Mouse (Mus musculus) myocyte (in vitro differentiated cells): ENCODE measurements around the gene Senp2. TPM values are rescaled to one million over a fixed set of nuclear protein-coding genes. Genes with fewer than 3 reads are reported as not detected.
A peak's percentile ranks its signal among the peaks of the same experiment; 100 is the strongest.

Experiments used
- H3K27me3 ChIP-seq: one replicate; pipeline ENCODE4 v1.6.1; 2011; ENCODE audit not compliant: control insufficient read depth, insufficient read depth, insufficient read length
- H3K36me3 ChIP-seq: one replicate; pipeline ENCODE4 v1.6.1; 2011; ENCODE audit not compliant: control insufficient read depth, insufficient read depth
- H3K4me2 ChIP-seq: one replicate; pipeline ENCODE4 v1.6.1; 2011; ENCODE audit warnings: low read depth, control low read depth
- H3K4me3 ChIP-seq: one replicate; pipeline ENCODE4 v1.5.1; 2011; ENCODE audit warnings: mild to moderate bottlenecking, control low read depth, moderate library complexity
- H3K79me2 ChIP-seq: one replicate; pipeline ENCODE4 v1.6.1; 2011; ENCODE audit not compliant: control insufficient read depth, insufficient read depth
- H3ac ChIP-seq: one replicate; pipeline ENCODE4 v1.6.1; 2011; ENCODE audit not compliant: control insufficient read depth, insufficient read length
- CEBPB ChIP-seq: IDR thresholded peaks from 2 replicates; pipeline ENCODE4 v1.6.1; 2011; ENCODE audit warnings: mild to moderate bottlenecking, moderate library complexity; ENCODE audit not compliant: poor library complexity, insufficient read depth, severe bottlenecking
- E2F4 ChIP-seq: IDR thresholded peaks from one replicate; pipeline ENCODE4 v1.6.1; 2011; ENCODE audit warnings: mild to moderate bottlenecking, control low read depth, moderate library complexity; ENCODE audit not compliant: insufficient read depth
- MAX ChIP-seq: IDR thresholded peaks from one replicate; pipeline ENCODE4 v1.6.1; 2011; ENCODE audit warnings: low read depth, mild to moderate bottlenecking, control low read depth
- MYOD1 ChIP-seq, 3 experiments: IDR thresholded peaks; one replicate each; pipeline ENCODE4 v1.6.1; 2011; ENCODE audit warnings: control low read depth in 2 of 3, low read depth in 2 of 3, mild to moderate bottlenecking in 2 of 3, moderate library complexity in 1 of 3; ENCODE audit not compliant: insufficient read length in 2 of 3, control insufficient read depth in 1 of 3
- MYOG ChIP-seq, 3 experiments: IDR thresholded peaks; one replicate each; pipeline ENCODE4 v1.6.1; 2011; ENCODE audit warnings: control low read depth in 2 of 3, low read depth in 2 of 3, mild to moderate bottlenecking in 2 of 3; ENCODE audit not compliant: insufficient read length in 2 of 3, control insufficient read depth in 1 of 3, insufficient read depth in 1 of 3
- POLR2A ChIP-seq: IDR thresholded peaks from one replicate; pipeline ENCODE4 v1.6.1; 2011; ENCODE audit warnings: low read depth, mild to moderate bottlenecking, control low read depth, moderate library complexity; ENCODE audit not compliant: insufficient read length
- POLR2AphosphoS2 ChIP-seq: IDR thresholded peaks from one replicate; pipeline ENCODE4 v1.6.1; 2011; ENCODE audit warnings: low read depth, control low read depth; ENCODE audit not compliant: insufficient read length
- REST ChIP-seq: IDR thresholded peaks from one replicate; pipeline ENCODE4 v1.6.1; 2011; ENCODE audit warnings: mild to moderate bottlenecking, control low read depth, moderate library complexity; ENCODE audit not compliant: insufficient read depth, insufficient read length
- SRF ChIP-seq: IDR thresholded peaks from one replicate; pipeline ENCODE4 v1.6.1; 2011; ENCODE audit warnings: low read depth; ENCODE audit not compliant: control insufficient read depth, insufficient read length
- TCF12 ChIP-seq: IDR thresholded peaks from one replicate; pipeline ENCODE4 v1.6.1; 2011; ENCODE audit warnings: mild to moderate bottlenecking, control low read depth; ENCODE audit not compliant: poor library complexity, insufficient read depth, severe bottlenecking
- TCF3 ChIP-seq: IDR thresholded peaks from one replicate; pipeline ENCODE4 v1.6.1; 2011; ENCODE audit warnings: low read depth, control low read depth; ENCODE audit not compliant: insufficient read length
- USF1 ChIP-seq: IDR thresholded peaks from one replicate; pipeline ENCODE4 v1.6.1; 2011; ENCODE audit warnings: low read depth, mild to moderate bottlenecking, control low read depth, moderate library complexity
- polyA plus RNA-seq: library from polyadenylated mRNA; unstranded; fragments of >200 nt; fragmentation: generic; extraction: Trizol; gene quantifications from one replicate; pipeline ENCODE4 v1.2.1, GENCODE M21; 2012; ENCODE audit warnings: missing spikeins

The Senp2 gene
- polyA plus RNA-seq, result 12.0 TPM

- H3K4me3 ChIP-seq, result peak within 1 kb of the TSS; percentile 44
- H3K4me2 ChIP-seq, result peak within 1 kb of the TSS; percentile 99
- H3K36me3 ChIP-seq, result no peaks in the 10 kb centered on the region
- H3ac ChIP-seq, result peak within 1 kb of the TSS; percentile 37
- H3K27me3 ChIP-seq, result no peaks in the 10 kb centered on the region
- TF ChIP-seq CEBPB (no peak), MYOG (IDR thresholded peaks at IDR 0.05; ENCODE audit: control insufficient read depth in 1 of 3, insufficient read depth in 1 of 3, insufficient read length in 2 of 3, low read depth in 2 of 3) (no peak), POLR2AphosphoS2 (peak; percentile 51), MAX (peak; percentile 89), USF1 (peak; percentile 37), TCF3 (no peak), SRF (peak; percentile 12), MYOD1 (IDR thresholded peaks at IDR 0.05; ENCODE audit: control insufficient read depth in 1 of 3, insufficient read length in 2 of 3, low read depth in 2 of 3) (no peak), E2F4 (peak; percentile 7), POLR2A (peak; percentile 65), TCF12 (no peak)
- H3K79me2 ChIP-seq, result peaks cover 35% of the 10 kb centered on the region
These were observed at the start of gene Senp2 for GRCm38 (mm10) chr16:22009099-22009584. Gene Senp2, plus strand, starts transcription at chr16:22009484.

GRCm38 (mm10) chr16:21965576-21965975 is 43.7 kb upstream of the Senp2 start:
- Histone ChIP-seq H3K4me3 (no peak overlapping the region), H3ac (no peak overlapping the region), H3K4me2 (peak overlapping the region; percentile 15), H3K27me3 (peaks cover 8% of the 10 kb centered on the region), H3K36me3 (no peaks in the 10 kb centered on the region), H3K79me2 (no peaks in the 10 kb centered on the region)
- no peak for TF ChIP-seq SRF
- no peak for TF ChIP-seq TCF3
- TF ChIP-seq MAX, result no peak
- no peak for TF ChIP-seq USF1
- TF ChIP-seq REST, result no peak
- no peak for TF ChIP-seq TCF12
- no peak for TF ChIP-seq E2F4
- no peak for TF ChIP-seq MYOG (IDR thresholded peaks at IDR 0.05; ENCODE audit: control insufficient read depth in 1 of 3, insufficient read depth in 1 of 3, insufficient read length in 2 of 3, low read depth in 2 of 3)

- no peak overlapping the region for H3ac ChIP-seq
- no peak overlapping the region for H3K4me3 ChIP-seq
- H3K79me2 ChIP-seq, result no peaks in the 10 kb centered on the region
- H3K4me2 ChIP-seq, result no peak overlapping the region
- no peaks in the 10 kb centered on the region for H3K36me3 ChIP-seq
- no peak for TF ChIP-seq TCF12
- TF ChIP-seq REST, result no peak
- TF ChIP-seq USF1, result no peak
- TF ChIP-seq POLR2A, result no peak
- no peak for TF ChIP-seq SRF
- TF ChIP-seq CEBPB, result no peak
- TF ChIP-seq MAX, result no peak
- TF ChIP-seq TCF3, result no peak
- no peak for TF ChIP-seq POLR2AphosphoS2
- TF ChIP-seq E2F4, result no peak
- no peak for TF ChIP-seq MYOG (IDR thresholded peaks at IDR 0.05; ENCODE audit: control insufficient read depth in 1 of 3, insufficient read depth in 1 of 3, insufficient read length in 2 of 3, low read depth in 2 of 3)
- no peak for TF ChIP-seq MYOD1 (IDR thresholded peaks at IDR 0.05; ENCODE audit: control insufficient read depth in 1 of 3, insufficient read length in 2 of 3, low read depth in 2 of 3)
- no peaks in the 10 kb centered on the region for H3K27me3 ChIP-seq
These were observed 39.4 kb upstream of the Senp2 start for GRCm38 (mm10) chr16:21969874-21970273.

- H3K79me2 ChIP-seq, result no peaks in the 10 kb centered on the region
- H3ac ChIP-seq, result no peak overlapping the region
- no peaks in the 10 kb centered on the region for H3K36me3 ChIP-seq
- no peak for TF ChIP-seq POLR2AphosphoS2
- TF ChIP-seq MYOG (IDR thresholded peaks at IDR 0.05; ENCODE audit: control insufficient read depth in 1 of 3, insufficient read depth in 1 of 3, insufficient read length in 2 of 3, low read depth in 2 of 3), result no peak
- no peak for TF ChIP-seq MYOD1 (IDR thresholded peaks at IDR 0.05; ENCODE audit: control insufficient read depth in 1 of 3, insufficient read length in 2 of 3, low read depth in 2 of 3)
- TF ChIP-seq SRF, result no peak
- no peak for TF ChIP-seq POLR2A
- no peak for TF ChIP-seq CEBPB
- TF ChIP-seq TCF12, result no peak
- no peak for TF ChIP-seq REST
- no peak for TF ChIP-seq MAX
- no peak for TF ChIP-seq USF1
- no peak for TF ChIP-seq TCF3
- no peak for TF ChIP-seq E2F4
- no peak overlapping the region for H3K4me3 ChIP-seq
- no peak overlapping the region for H3K4me2 ChIP-seq
- no peaks in the 10 kb centered on the region for H3K27me3 ChIP-seq
These were observed 38.7 kb upstream of the Senp2 start for GRCm38 (mm10) chr16:21970536-21970935.

GRCm38 (mm10) chr16:21971446-21971845 is 37.8 kb upstream of the Senp2 start:
- Histone ChIP-seq H3K36me3 (no peaks in the 10 kb centered on the region), H3K27me3 (no peaks in the 10 kb centered on the region), H3K4me3 (no peak overlapping the region), H3ac (no peak overlapping the region), H3K79me2 (no peaks in the 10 kb centered on the region), H3K4me2 (no peak overlapping the region)
- TF ChIP-seq CEBPB, result no peak
- TF ChIP-seq POLR2A, result no peak
- TF ChIP-seq USF1, result no peak
- no peak for TF ChIP-seq POLR2AphosphoS2
- TF ChIP-seq TCF3, result no peak
- peak in 2 of 3 experiments; percentile 10 to 77 for TF ChIP-seq MYOG (IDR thresholded peaks at IDR 0.05; ENCODE audit: control insufficient read depth in 1 of 3, insufficient read depth in 1 of 3, insufficient read length in 2 of 3, low read depth in 2 of 3)
- TF ChIP-seq MYOD1 (IDR thresholded peaks at IDR 0.05; ENCODE audit: control insufficient read depth in 1 of 3, insufficient read length in 2 of 3, low read depth in 2 of 3), result peak in 2 of 3 experiments; percentile 32 to 34
